Mouse (Mus musculus): ENCODE results near the gene Ube2d3. TPM values are rescaled to one million over a fixed set of nuclear protein-coding genes. Genes with fewer than 3 reads are reported as not detected.
"Not testable (repeated sequence)": the region's sequence is repeated elsewhere in the genome, so short reads cannot be mapped to it uniquely, and the experiment has no call there.

Ube2d3 gene
- polyA plus RNA-seq, 1 experiment from 2014 or later, result 420 TPM

DNA sequence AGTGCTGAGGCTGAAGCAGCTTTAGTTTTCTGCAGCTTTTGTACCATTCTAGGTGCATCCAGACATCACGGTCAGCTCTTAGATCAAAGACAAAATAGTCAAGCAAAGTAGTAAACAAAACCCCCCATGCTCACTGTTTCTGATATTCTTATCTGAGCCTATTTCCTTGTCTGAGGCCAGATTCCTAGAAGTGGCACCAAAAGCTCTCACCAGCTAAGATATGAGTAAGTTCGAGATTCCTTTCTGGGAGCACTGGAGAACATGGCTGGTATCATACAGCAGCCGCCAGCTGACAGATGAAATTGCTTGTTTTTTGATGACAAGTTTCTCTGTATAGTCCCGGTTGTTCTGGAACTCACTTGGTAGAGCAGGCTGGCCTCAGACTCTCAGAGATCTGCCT, 49.9 kb downstream of the Ube2d3 start:
- H3K27me3 ChIP-seq (ENCODE audit: control insufficient read depth, insufficient read depth, low read length), result no peaks in the 10 kb centered on the region
- no peak for DNase-seq (ENCODE audit: low spot score)
- H3K27ac ChIP-seq (replicated peaks), result no peak overlapping the region
- no peaks in the 10 kb centered on the region for H3K36me3 ChIP-seq (ENCODE audit: control insufficient read depth, insufficient read depth, low read length)
- no peak overlapping the region for H3K4me2 ChIP-seq (replicated peaks; ENCODE audit: low read depth)
- no peak for TF ChIP-seq EP300 (optimal IDR thresholded peaks at IDR 0.05)
- TF ChIP-seq CTCF (IDR thresholded peaks at IDR 0.05; ENCODE audit: low read depth), result no peak
- H3K4me1 ChIP-seq (replicated peaks; ENCODE audit: control insufficient read depth, insufficient read depth), result no peaks in the 10 kb centered on the region
- ATAC-seq (ENCODE audit: low FRiP score, low TSS enrichment), result no peak
- 86% methylated on average over 4 of the region's 4 CpGs for WGBS
- no peaks in the 10 kb centered on the region for H3K9me3 ChIP-seq (ENCODE audit: control insufficient read depth, low read length)
- no peak overlapping the region for H3K4me3 ChIP-seq (ENCODE audit: low read depth, low read length)
- no peak overlapping the region for H3K9ac ChIP-seq (ENCODE audit: low read length)

DNA sequence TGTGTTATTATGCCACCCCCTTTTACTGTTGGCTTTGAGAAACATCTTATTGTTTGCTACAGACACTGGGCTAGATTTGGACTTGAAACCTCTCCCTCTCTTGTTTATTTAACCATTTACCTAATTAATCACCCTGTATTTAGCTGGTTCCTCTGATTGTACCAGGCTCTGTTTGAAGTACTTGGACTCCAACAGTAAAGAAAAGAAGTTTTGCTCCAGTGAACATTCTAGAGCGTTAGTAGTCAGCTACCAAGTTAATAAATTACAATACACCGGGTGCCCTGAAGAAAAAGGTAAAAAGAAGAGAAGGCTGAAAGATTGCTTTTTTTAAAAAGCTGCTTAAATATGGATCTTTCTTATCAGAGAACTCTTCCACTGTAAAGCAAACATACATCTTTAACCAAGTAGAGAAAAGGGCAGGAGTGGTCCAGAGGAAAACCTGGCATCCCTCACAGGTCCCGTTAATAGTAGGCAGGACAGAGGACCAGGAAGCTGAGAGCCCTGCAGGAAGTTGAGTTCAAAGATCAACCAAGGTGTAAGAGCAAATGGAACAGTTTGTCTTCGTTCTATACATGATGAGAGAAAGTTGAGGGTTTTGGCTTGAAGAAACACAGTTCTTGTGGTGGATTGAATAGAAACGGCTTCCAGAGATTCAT, 52.0 kb downstream of the Ube2d3 start:
- no peak for TF ChIP-seq EP300 (optimal IDR thresholded peaks at IDR 0.05)
- no peak for TF ChIP-seq CTCF (IDR thresholded peaks at IDR 0.05; ENCODE audit: low read depth)
- WGBS, result 55% methylated on average over 5 of the region's 5 CpGs
- no peak for DNase-seq (ENCODE audit: low spot score)
- Histone ChIP-seq H3K4me3 (ENCODE audit: low read depth, low read length) (no peak overlapping the region), H3K9ac (ENCODE audit: low read length) (no peak overlapping the region), H3K27ac (replicated peaks) (no peak overlapping the region), H3K4me2 (replicated peaks; ENCODE audit: low read depth) (no peak overlapping the region), H3K36me3 (ENCODE audit: control insufficient read depth, insufficient read depth, low read length) (no peaks in the 10 kb centered on the region), H3K27me3 (ENCODE audit: control insufficient read depth, insufficient read depth, low read length) (no peaks in the 10 kb centered on the region), H3K9me3 (ENCODE audit: control insufficient read depth, low read length) (no peaks in the 10 kb centered on the region), H3K4me1 (replicated peaks; ENCODE audit: control insufficient read depth, insufficient read depth) (no peaks in the 10 kb centered on the region)
- ATAC-seq (ENCODE audit: low FRiP score, low TSS enrichment), result no peak

DNA sequence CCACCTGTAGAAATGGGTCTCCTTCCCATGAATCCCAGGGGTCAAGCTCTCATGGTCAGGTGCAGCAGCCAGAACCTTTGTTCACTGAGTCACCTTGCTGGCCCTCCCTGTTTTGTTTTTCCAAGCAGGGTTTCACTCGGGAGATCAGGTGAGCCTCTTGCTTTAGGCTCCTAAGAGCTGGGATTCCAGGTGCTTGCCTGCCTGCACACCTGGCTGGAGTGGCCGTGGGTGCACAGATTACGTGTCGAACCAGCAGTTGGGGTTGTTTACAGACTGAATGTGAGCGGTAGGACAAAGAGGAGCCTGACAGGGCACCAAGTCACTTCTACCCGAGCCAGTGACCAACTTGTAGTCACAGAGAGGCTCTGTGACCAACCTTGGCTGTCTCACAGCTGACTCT, 53.2 kb downstream of the Ube2d3 start:
- ATAC-seq (ENCODE audit: low FRiP score, low TSS enrichment), result peak; percentile 67
- no peak overlapping the region for H3K4me3 ChIP-seq (ENCODE audit: low read depth, low read length)
- no peaks in the 10 kb centered on the region for H3K9me3 ChIP-seq (ENCODE audit: control insufficient read depth, low read length)
- WGBS, result 79% methylated on average over 6 of the region's 6 CpGs
- H3K9ac ChIP-seq (ENCODE audit: low read length), result no peak overlapping the region
- H3K27me3 ChIP-seq (ENCODE audit: control insufficient read depth, insufficient read depth, low read length), result no peaks in the 10 kb centered on the region
- no peaks in the 10 kb centered on the region for H3K36me3 ChIP-seq (ENCODE audit: control insufficient read depth, insufficient read depth, low read length)
- DNase-seq (ENCODE audit: low spot score), result no peak
- no peaks in the 10 kb centered on the region for H3K4me1 ChIP-seq (replicated peaks; ENCODE audit: control insufficient read depth, insufficient read depth)
- TF ChIP-seq EP300 (optimal IDR thresholded peaks at IDR 0.05) (no peak), CTCF (IDR thresholded peaks at IDR 0.05; ENCODE audit: low read depth) (no peak)
- no peak overlapping the region for H3K27ac ChIP-seq (replicated peaks)
- H3K4me2 ChIP-seq (replicated peaks; ENCODE audit: low read depth), result no peak overlapping the region

DNA sequence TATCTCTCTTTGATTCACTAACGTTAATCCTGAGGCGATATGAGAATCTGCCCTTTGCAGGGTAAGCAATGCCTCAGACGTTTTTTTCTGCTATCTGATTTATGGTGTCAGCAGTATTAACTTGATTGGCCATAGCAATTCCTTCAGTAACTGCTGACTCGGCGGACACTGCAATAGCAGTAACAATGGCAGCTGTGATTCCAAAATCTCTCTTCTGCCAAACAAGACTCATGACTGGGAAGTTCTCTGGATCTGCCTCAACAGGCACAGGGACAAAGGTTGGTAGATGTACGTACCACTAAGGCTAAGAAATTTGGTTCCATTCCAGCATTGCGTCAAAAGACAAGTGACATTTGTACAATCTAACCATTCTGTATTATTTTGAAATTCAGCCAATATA, 55.4 kb downstream of the Ube2d3 start:
- H3K4me3 ChIP-seq (ENCODE audit: low read depth, low read length); H3K9me3 ChIP-seq (ENCODE audit: control insufficient read depth, low read length); DNase-seq (ENCODE audit: low spot score); H3K4me1 ChIP-seq (replicated peaks; ENCODE audit: control insufficient read depth, insufficient read depth); H3K27ac ChIP-seq (replicated peaks); H3K36me3 ChIP-seq (ENCODE audit: control insufficient read depth, insufficient read depth, low read length); H3K27me3 ChIP-seq (ENCODE audit: control insufficient read depth, insufficient read depth, low read length); ATAC-seq (ENCODE audit: low FRiP score, low TSS enrichment); H3K9ac ChIP-seq (ENCODE audit: low read length); H3K4me2 ChIP-seq (replicated peaks; ENCODE audit: low read depth): not testable (repeated sequence)
- 68% methylated on average over 7 of the region's 7 CpGs for WGBS

DNA sequence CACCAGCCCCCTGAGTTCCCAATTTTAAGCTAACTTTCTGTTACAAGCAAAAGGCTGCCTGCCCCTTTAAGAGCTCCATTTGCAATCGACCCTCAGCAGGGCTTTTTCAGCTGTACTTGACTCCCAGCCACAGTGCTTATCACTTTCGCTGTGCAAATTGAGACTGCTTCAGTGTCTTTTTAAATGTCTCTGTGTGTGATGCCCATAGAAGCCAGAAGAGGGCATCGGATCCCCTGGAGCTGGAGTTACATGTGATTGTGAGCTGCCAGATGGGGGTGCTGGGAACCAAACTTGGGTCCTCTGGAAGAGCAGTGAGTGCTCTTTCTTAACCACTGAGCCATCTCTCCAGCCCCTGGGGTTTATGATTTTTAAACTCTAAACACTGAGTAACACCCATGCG, 60.0 kb downstream of the Ube2d3 start:
- not testable (repeated sequence) for H3K9me3 ChIP-seq (ENCODE audit: control insufficient read depth, low read length); H3K27me3 ChIP-seq (ENCODE audit: control insufficient read depth, insufficient read depth, low read length); DNase-seq (ENCODE audit: low spot score); H3K9ac ChIP-seq (ENCODE audit: low read length); H3K4me2 ChIP-seq (replicated peaks; ENCODE audit: low read depth); H3K4me3 ChIP-seq (ENCODE audit: low read depth, low read length); H3K4me1 ChIP-seq (replicated peaks; ENCODE audit: control insufficient read depth, insufficient read depth); ATAC-seq (ENCODE audit: low FRiP score, low TSS enrichment); H3K27ac ChIP-seq (replicated peaks); H3K36me3 ChIP-seq (ENCODE audit: control insufficient read depth, insufficient read depth, low read length)
- WGBS, result 84% methylated on average over 4 of the region's 4 CpGs
- peak; percentile 25; the same call in 1 of the 2 replicates for TF ChIP-seq CTCF (IDR thresholded peaks at IDR 0.05; ENCODE audit: low read depth)

DNA sequence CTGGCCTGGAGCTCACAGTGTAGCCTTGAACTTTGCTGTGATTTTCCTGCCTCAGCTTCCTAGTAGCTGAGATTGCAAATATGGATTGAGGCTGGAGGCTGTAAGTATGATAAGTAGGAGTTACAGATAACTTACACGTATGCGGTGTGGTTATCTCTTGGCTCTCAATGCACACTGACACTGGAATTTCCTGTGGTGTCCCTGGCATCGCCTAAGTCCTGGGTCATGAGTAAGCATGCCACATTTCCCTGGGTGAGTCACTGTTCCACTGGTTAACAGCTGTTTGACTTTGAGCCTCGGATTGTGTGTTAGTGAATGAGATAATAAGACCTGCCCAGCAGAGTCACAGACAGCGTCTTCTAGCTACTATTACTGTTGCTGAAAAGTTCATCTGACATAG, 60.9 kb downstream of the Ube2d3 start:
- DNase-seq (ENCODE audit: low spot score), result peak; percentile 45

More for the DNA sequence above, 60.9 kb downstream of the Ube2d3 start:
- Histone ChIP-seq H3K36me3 (ENCODE audit: control insufficient read depth, insufficient read depth, low read length) (no peaks in the 10 kb centered on the region), H3K27ac (replicated peaks) (no peak overlapping the region), H3K9me3 (ENCODE audit: control insufficient read depth, low read length) (no peaks in the 10 kb centered on the region), H3K4me2 (replicated peaks; ENCODE audit: low read depth) (no peak overlapping the region), H3K4me3 (ENCODE audit: low read depth, low read length) (no peak overlapping the region), H3K4me1 (replicated peaks; ENCODE audit: control insufficient read depth, insufficient read depth) (no peaks in the 10 kb centered on the region), H3K27me3 (ENCODE audit: control insufficient read depth, insufficient read depth, low read length) (no peaks in the 10 kb centered on the region), H3K9ac (ENCODE audit: low read length) (no peak overlapping the region)
- WGBS, result 56% methylated on average over 5 of the region's 5 CpGs
- TF ChIP-seq EP300 (optimal IDR thresholded peaks at IDR 0.05), result no peak
- no peak for TF ChIP-seq CTCF (IDR thresholded peaks at IDR 0.05; ENCODE audit: low read depth)
- peak; percentile 93 for ATAC-seq (ENCODE audit: low FRiP score, low TSS enrichment)

Data from stomach, postnatal 0 days (tissue).